11 mouse cellular contexts compared by ENCODE assay signal in the genomic region with DNA sequence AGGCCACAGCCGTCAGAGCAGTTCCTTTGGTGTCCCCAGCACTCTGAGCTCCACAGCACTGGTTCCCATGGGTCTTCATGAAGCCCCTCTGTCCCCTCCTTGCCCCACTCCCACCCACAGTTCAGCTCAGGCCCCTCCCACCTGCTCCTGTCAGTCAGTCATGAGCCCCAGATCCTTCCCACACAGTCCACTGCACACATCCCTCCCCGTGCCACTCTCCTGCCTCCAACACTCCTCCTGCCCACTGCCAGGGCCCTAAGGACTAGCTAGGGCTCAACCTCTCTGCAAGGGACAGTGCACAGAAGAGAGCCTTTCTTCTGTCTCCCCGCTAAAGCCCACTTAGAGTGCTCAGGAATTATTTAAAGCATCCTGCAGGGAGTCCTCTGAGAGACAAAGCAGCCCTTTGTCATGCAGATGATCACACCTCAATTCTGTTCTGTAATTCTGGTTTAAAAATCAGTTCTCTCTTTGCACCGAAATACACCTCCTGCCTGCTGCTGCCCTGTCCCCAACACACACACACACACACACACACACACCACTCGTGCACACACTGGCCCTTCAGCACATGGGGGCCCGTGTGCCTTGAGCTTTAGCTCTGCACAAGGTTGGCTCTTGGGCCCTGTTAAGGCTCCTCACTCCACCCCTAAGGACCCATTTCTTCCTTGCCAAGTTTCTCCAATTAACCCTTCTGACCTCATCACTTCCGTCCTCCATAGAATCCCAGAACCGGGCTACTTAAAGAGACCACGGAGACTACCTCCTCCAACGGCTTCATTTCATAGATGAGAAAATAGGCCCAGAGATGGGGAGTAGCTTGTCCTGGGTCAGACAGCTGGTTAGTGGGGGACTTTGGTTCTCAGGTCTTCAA. TPM values are rescaled to one million over a fixed set of nuclear protein-coding genes. Genes with fewer than 3 reads are reported as not detected.
DNase-seq lines count a peak whose midpoint lies in the region; ATAC-seq lines count a peak whose summit lies in the region.
"Had no signal": no experiment of that assay in that cellular context is flagged by ENCODE, and none has a peak within 500 bp of the region (broad histone marks: within the 10 kb centered on the region; RNA-seq: fewer than 3 reads in every experiment).

No protein-coding gene starts in this region.

- H3K27me3 ChIP-seq in hindbrain, embryonic 10.5 days (ENCODE audit: insufficient read depth, poor library complexity, severe bottlenecking), result peaks cover 35% of the 10 kb centered on the region
- no peaks in the 10 kb centered on the region; the same call in 1 of the 2 replicates for H3K27me3 ChIP-seq in hindbrain, embryonic 16.5 days (replicated peaks; ENCODE audit: control insufficient read depth, insufficient read depth, low read length)
- 0 out of 2 replicates have a peak, but pooled peaks cover 8% of the 10 kb centered on the region for H3K27me3 ChIP-seq in hindbrain, embryonic 12.5 days
- no peaks in the 10 kb centered on the region for H3K27me3 ChIP-seq in neural tube, embryonic 14.5 days (ENCODE audit: control insufficient read depth, insufficient read depth, low read length)

- H3K9me3 ChIP-seq in hindbrain, embryonic 10.5 days, result no peaks in the 10 kb centered on the region
- no peaks in the 10 kb centered on the region for H3K9me3 ChIP-seq in hindbrain, embryonic 16.5 days (ENCODE audit: control insufficient read depth, low read length)
- H3K9me3 ChIP-seq in hindbrain, embryonic 12.5 days (replicated peaks), result no peaks in the 10 kb centered on the region
- no peaks in the 10 kb centered on the region for H3K9me3 ChIP-seq in neural tube, embryonic 14.5 days (ENCODE audit: control insufficient read depth, low read length)

- H3K9ac ChIP-seq in hindbrain, embryonic 16.5 days (ENCODE audit: low read depth, low read length), result no peak overlapping the region
- no peak overlapping the region for H3K9ac ChIP-seq in hindbrain, embryonic 12.5 days
- H3K9ac ChIP-seq in neural tube, embryonic 14.5 days (replicated peaks; ENCODE audit: low read depth, low read length), result no peak overlapping the region

- ATAC-seq in hindbrain, embryonic 16.5 days, result no peak
- ATAC-seq in hindbrain, embryonic 12.5 days (ENCODE audit: low FRiP score), result 0 out of 2 replicates have a peak, but pooled peaks have one; percentile 36
- no peak for ATAC-seq in neural tube, embryonic 14.5 days (ENCODE audit: low read depth)

- no peaks in the 10 kb centered on the region for H3K36me3 ChIP-seq in hindbrain, embryonic 10.5 days
- no peaks in the 10 kb centered on the region for H3K36me3 ChIP-seq in hindbrain, embryonic 16.5 days (ENCODE audit: control insufficient read depth, insufficient read depth, low read length)
- H3K36me3 ChIP-seq in hindbrain, embryonic 12.5 days, result no peaks in the 10 kb centered on the region
- no peaks in the 10 kb centered on the region for H3K36me3 ChIP-seq in neural tube, embryonic 14.5 days (ENCODE audit: control insufficient read depth, insufficient read depth, low read length)

- no peak overlapping the region for H3K4me3 ChIP-seq in hindbrain, embryonic 10.5 days
- no peak overlapping the region for H3K4me3 ChIP-seq in hindbrain, embryonic 16.5 days (ENCODE audit: low read length)
- no peak overlapping the region for H3K4me3 ChIP-seq in hindbrain, embryonic 12.5 days
- no peak overlapping the region for H3K4me3 ChIP-seq in neural tube, embryonic 14.5 days (ENCODE audit: low read depth, low read length)
- H3K4me3 ChIP-seq: erythroblast, embryonic 14.5 days had no signal

- peak overlapping the region; percentile 78 for H3K27ac ChIP-seq in hindbrain, embryonic 10.5 days
- H3K27ac ChIP-seq in hindbrain, embryonic 16.5 days (ENCODE audit: low read depth, low read length), result no peak overlapping the region; the same call in 1 of the 2 replicates
- peak overlapping the region; percentile 48; the same call in 1 of the 2 replicates for H3K27ac ChIP-seq in hindbrain, embryonic 12.5 days
- H3K27ac ChIP-seq in neural tube, embryonic 14.5 days (ENCODE audit: low read depth, low read length), result peak overlapping the region; percentile 31; the same call in 1 of the 2 replicates

- peaks cover 69% of the 10 kb centered on the region for H3K4me1 ChIP-seq in hindbrain, embryonic 10.5 days (replicated peaks)
- peaks cover 9% of the 10 kb centered on the region for H3K4me1 ChIP-seq in hindbrain, embryonic 16.5 days (ENCODE audit: control insufficient read depth, insufficient read depth, low read depth, low read length)
- peaks cover 33% of the 10 kb centered on the region for H3K4me1 ChIP-seq in hindbrain, embryonic 12.5 days
- 0 out of 2 replicates have a peak, but pooled peaks cover 6% of the 10 kb centered on the region for H3K4me1 ChIP-seq in neural tube, embryonic 14.5 days (ENCODE audit: control insufficient read depth, insufficient read depth, low read length)

- peak; percentile 14 for DNase-seq in hindbrain, embryonic 10.5 days (ENCODE audit: low spot score)
- peak; percentile 40 for DNase-seq in embryo, embryonic 11 days
- DNase-seq in spleen, postnatal 14 days (ENCODE audit: low spot score in 2 of 2), result no peak
- DNase-seq in spleen, postnatal 36 days (ENCODE audit: low spot score in 2 of 2), result no peak
- DNase-seq in adrenal gland, postnatal 36 days, result no peak
- DNase-seq: cerebellum, postnatal 14 days; gastrocnemius, postnatal 25 days had no signal

- 19% methylated on average over 10 of the region's 10 CpGs for WGBS in hindbrain, embryonic 10.5 days
- 15% methylated on average over 10 of the region's 10 CpGs for WGBS in hindbrain, embryonic 16.5 days
- 17% methylated on average over 10 of the region's 10 CpGs for WGBS in hindbrain, embryonic 12.5 days
- WGBS in neural tube, embryonic 14.5 days, result 18% methylated on average over 10 of the region's 10 CpGs

- H3K4me2 ChIP-seq in hindbrain, embryonic 16.5 days (ENCODE audit: low read length), result no peak overlapping the region
- H3K4me2 ChIP-seq in hindbrain, embryonic 12.5 days (replicated peaks), result no peak overlapping the region
- no peak overlapping the region for H3K4me2 ChIP-seq in neural tube, embryonic 14.5 days (ENCODE audit: low read depth, low read length)

RNA-seq across cellular contexts. Expression of a gene that starts 50.7 kb away (rescaled TPM):
- 3.0 and 5.6 TPM in 2 replicates for polyA plus RNA-seq in hindbrain, embryonic 10.5 days (2016; fragmentation: Nextera tagmentation; extraction: Ambion mirVana)
- polyA plus RNA-seq in hindbrain, embryonic 16.5 days (2015; fragmentation: Nextera tagmentation; extraction: Ambion mirVana), result 48.1 and 51.2 TPM in 2 replicates
- 6.0 and 6.1 TPM in 2 replicates for polyA plus RNA-seq in hindbrain, embryonic 12.5 days (2016; fragmentation: Nextera tagmentation; extraction: Ambion mirVana)
- polyA plus RNA-seq in neural tube, embryonic 14.5 days (2014; fragmentation: Nextera tagmentation; extraction: Ambion mirVana), result 38.7 and 64.1 TPM in 2 replicates
- total RNA-seq in adrenal gland, postnatal 36 days (2021), result under 1 TPM; 0.17 to 0.76 TPM

Comparison
In these comparisons a context has a peak if more than half of its experiments do, and no peak if none do; other contexts are left out.
1. DNase-seq: peak in hindbrain, embryonic 10.5 days (single experiment) and embryo, embryonic 11 days (single experiment); none in spleen, postnatal 14 days (0 of 2), spleen, postnatal 36 days (0 of 2) and adrenal gland, postnatal 36 days (0 of 2).